Mouse (Mus musculus) adrenal gland, postnatal 25 days (tissue): ENCODE data around the gene Vmn1r88. TPM values are rescaled to one million over a fixed set of nuclear protein-coding genes. Genes with fewer than 3 reads are reported as not detected.
"Not testable (repeated sequence)": the region's sequence is repeated elsewhere in the genome, so short reads cannot be mapped to it uniquely, and the experiment has no call there.

Experiments used
- DNase-seq: peaks from one replicate; pipeline ENCODE4 v3.0.0; 2021; ENCODE audit warnings: mixed read lengths
- long read RNA-seq: library from polyadenylated mRNA; stranded (forward); transcript quantifications from one replicate; pipeline ENCODE4 v2.0.0, GENCODE M21; 2021
- total RNA-seq: library from RNA; stranded (reverse); gene quantifications from 2 replicates; pipeline ENCODE4 v1.2.3, GENCODE M21; 2021

Vmn1r88 gene
- total RNA-seq, result 0.12 TPM in 1 of 2 replicates, not detected in the other
- long read RNA-seq, result 0 reads

DNA sequence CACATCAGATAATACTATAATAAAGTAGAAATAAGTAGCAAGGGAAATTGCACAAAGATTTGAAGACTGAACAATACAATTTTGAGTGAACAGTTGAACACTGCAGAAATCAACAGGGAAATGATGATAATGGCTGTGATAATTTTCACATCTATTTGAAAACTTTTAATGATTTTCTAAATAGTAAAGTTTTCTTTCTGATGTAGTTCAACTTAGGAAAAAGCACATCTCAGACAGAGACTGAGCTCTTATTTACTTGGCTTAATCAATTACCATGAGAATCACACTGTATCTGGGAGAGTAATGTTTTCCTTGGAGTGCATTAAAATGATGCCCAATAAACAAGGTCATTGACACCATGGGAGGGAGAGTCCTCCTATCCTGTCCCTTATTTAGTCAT is at the start of gene Vmn1r88:
Vmn1r88 (plus strand) TSS at position 301 of the 400 bp plus-strand sequence.
- no peak for DNase-seq

DNA sequence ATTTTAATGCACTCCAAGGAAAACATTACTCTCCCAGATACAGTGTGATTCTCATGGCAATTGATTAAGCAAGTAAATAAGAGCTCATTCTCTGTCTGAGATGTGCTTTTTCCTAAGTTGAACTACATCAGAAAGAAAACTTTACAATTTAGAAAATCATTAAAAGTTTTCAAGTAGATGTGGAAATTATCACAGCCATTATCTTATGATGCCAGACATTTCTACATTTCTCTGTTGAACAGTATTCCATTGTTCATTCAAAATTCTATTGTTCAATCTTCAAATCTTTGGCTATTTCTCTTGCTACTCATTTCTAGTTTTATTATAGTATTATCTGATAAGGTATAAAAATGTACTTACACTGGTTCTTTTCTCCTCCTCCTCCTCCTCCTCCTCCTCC is 39.6 kb upstream of the Vmn1r88 start, which contains the start of gene Vmn1r86:
Vmn1r86 (minus strand) TSS at position 101 of the 400 bp plus-strand sequence.
- no peak for DNase-seq

DNA sequence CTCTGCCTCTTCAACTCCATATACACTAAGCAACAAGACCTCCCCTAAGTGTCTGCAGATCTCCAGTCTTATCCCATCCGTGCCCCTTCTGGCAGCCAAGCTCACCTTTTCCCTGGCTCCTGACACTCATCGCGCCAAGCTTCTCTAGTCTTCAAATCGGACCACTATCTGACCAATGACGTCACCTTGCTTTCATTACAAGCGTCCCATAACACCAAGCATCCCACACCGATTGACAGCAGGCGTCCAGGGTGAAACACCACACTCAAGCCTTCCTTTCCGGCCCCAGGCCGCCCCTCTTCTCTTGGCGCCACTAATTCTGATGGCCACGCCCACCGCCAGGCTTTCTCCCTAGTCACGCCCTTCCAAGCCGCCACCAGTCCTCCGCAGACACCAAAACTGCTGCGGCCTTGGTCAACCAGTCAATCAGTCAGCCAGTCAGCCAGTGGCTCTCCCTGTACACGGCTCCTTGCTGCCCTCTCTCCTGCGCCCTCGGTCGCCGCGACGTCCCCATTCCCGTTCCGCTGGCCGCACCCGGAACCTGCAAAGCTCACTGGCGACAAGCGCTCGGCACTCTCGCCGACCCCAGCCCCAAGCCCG is 35.7 kb upstream of the Vmn1r88 start:
- DNase-seq, result not testable (repeated sequence)

DNA sequence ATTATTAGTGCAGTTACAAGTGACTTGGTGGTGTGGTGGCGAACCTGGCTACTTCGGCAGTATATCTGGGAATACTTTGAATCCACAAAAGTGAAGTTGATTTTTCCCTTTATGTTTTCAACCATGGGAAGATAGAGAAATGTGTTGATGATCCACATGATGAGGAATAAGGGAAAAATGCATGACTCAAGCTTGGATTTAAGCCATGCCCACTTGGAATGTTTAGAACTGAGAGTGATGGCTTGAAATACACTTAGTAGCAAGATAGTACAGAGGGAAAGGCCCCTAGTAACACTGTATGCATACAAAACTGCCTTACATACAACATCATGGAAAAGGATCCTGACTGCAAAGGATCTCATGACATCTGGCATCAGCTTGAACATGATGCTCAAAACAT is 27.5 kb upstream of the Vmn1r88 start:
- no peak for DNase-seq

DNA sequence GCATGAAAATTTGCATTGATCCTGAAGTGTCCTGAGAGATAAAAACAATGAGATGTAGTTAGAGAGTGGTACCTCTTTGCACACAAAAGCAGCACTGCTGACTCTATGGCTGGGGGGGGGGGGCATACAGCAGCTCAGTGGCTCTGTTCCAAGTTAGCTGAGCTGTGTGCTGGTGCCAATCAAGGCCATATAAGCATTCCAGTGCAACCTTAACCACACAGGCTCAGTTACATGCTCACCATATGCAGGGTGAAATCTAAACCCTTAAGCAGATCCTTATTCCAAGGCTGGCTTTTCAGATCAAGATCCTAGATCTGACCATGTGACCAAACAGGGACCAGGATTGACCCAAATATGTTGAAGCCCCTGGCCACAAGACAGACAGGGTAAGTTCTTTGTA is 22.0 kb upstream of the Vmn1r88 start:
- no peak for DNase-seq

DNA sequence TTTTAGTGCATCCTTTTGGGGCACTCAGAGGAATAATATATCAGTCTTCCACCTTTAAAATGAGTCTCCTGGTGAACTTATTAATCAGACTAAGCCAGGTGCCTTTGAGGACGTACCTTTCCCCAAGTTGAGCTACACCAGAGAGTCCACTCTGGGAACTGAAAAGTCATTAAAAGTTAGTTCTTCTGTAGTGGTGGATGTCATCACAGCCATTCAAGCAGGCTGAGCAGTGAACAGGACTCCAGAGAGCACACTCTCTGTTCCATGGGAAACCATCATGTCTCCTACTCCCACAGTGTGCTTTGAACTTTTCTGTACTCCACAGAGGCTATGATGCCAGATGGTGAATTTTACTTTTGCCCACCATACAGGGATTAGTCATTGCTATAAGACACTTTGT is 19.3 kb upstream of the Vmn1r88 start, which contains the start of gene Vmn1r87:
Vmn1r87 (minus strand) TSS at position 101 of the 400 bp plus-strand sequence.
- DNase-seq, result no peak

DNA sequence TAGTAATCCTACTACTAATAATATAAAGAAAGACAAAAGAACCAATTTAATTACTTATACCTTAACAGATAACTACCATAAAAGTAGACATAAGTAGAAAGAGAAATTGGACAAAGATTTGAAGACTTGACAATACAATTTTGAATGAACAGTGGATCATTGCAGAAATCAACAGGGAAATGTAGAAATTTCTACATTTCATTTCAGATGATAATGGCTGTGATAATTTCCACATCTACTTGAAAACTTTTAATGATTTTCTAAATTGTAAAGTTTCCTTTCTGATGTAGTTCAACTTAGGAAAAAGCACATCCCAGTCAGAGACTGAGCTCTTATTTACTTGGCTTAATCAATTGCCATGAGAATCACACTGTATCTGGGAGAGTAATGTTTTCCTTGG is 53.4 kb downstream of the Vmn1r88 start, which contains the start of gene Vmn1r89:
Vmn1r89 (plus strand) TSS at position 301 of the 400 bp plus-strand sequence.
- no peak for DNase-seq

Other genes with a start within 250 kb of the Vmn1r88 start
- 829 and 881 TPM in 2 replicates for gene Rps5, start 237.3 kb upstream of the Vmn1r88 start, total RNA-seq
- 0.18 and 0.29 TPM in 2 replicates for gene Rnf225, start 232.2 kb upstream of the Vmn1r88 start, total RNA-seq
- 12.8 and 13.1 TPM in 2 replicates for gene Zfp324, start 193.7 kb upstream of the Vmn1r88 start, total RNA-seq
- 8.0 and 9.0 TPM in 2 replicates for gene Zfp446, start 181.7 kb upstream of the Vmn1r88 start, total RNA-seq
- 6.2 TPM in 1 of 2 replicates, not detected in the other for gene Slc27a5, start 161.4 kb upstream of the Vmn1r88 start, total RNA-seq
- 273 and 297 TPM in 2 replicates for gene Trim28, start 160.5 kb upstream of the Vmn1r88 start, total RNA-seq
- gene Zbtb45, start 149.5 kb upstream of the Vmn1r88 start, total RNA-seq, result 15.3 and 16.1 TPM in 2 replicates
- 218 and 223 TPM in 2 replicates for gene Chmp2a, start 124.8 kb upstream of the Vmn1r88 start, total RNA-seq
- 170 and 192 TPM in 2 replicates for gene Ube2m, start 121.3 kb upstream of the Vmn1r88 start, total RNA-seq
- gene Mzf1, start 104.8 kb upstream of the Vmn1r88 start, total RNA-seq, result 3.8 and 4.1 TPM in 2 replicates
- gene Vmn1r85, start 64.4 kb upstream of the Vmn1r88 start, total RNA-seq, result not detected in 2 replicates
- not detected in 2 replicates for gene Vmn1r86, start 39.7 kb upstream of the Vmn1r88 start, total RNA-seq
- not detected in 2 replicates for gene Vmn1r87, start 19.4 kb upstream of the Vmn1r88 start, total RNA-seq
- gene Vmn1r89, start 53.5 kb downstream of the Vmn1r88 start, total RNA-seq, result not detected in 2 replicates
- 17.7 and 20.2 TPM in 2 replicates for gene Lig1, start 117.7 kb downstream of the Vmn1r88 start, total RNA-seq
- 13.2 and 14.5 TPM in 2 replicates for gene Zswim9, start 119.2 kb downstream of the Vmn1r88 start, total RNA-seq
- gene Pla2g4c, start 165.1 kb downstream of the Vmn1r88 start, total RNA-seq, result 0.12 and 0.43 TPM in 2 replicates
- gene Cabp5, start 238.6 kb downstream of the Vmn1r88 start, total RNA-seq, result 0.18 TPM in 1 of 2 replicates, not detected in the other